ENCODE assay signal across 8 mouse cellular contexts in genomic region chr3:37398661-37399395, GRCm38 (mm10). TPM values are rescaled to one million over a fixed set of nuclear protein-coding genes. Genes with fewer than 3 reads are reported as not detected.
DNase-seq lines count a peak whose midpoint lies in the region; ATAC-seq lines count a peak whose summit lies in the region.

No protein-coding gene starts in this region.

- H3K9ac ChIP-seq in lung, embryonic 16.5 days (ENCODE audit: low read length), result no peak overlapping the region

- peaks cover 10% of the 10 kb centered on the region for H3K4me1 ChIP-seq in lung, embryonic 16.5 days (replicated peaks; ENCODE audit: control insufficient read depth, insufficient read depth, low read length)

- H3K4me2 ChIP-seq in lung, embryonic 16.5 days (ENCODE audit: low read depth, low read length), result no peak overlapping the region

- no peaks in the 10 kb centered on the region for H3K9me3 ChIP-seq in lung, embryonic 16.5 days (ENCODE audit: control insufficient read depth, low read length)

- DNase-seq in cerebellum, adult 8-10 months, result no peak
- DNase-seq in urinary bladder, postnatal 25 days (ENCODE audit: low spot score), result peak; percentile 29
- no peak for DNase-seq in urinary bladder, postnatal 10 days (ENCODE audit: low spot score)
- DNase-seq in layer of hippocampus, adult 18-20 months (ENCODE audit: low spot score in 2 of 2), result no peak
- no peak for DNase-seq in adrenal gland, postnatal 25 days
- DNase-seq in embryo, embryonic 11 days, result no peak

- H3K36me3 ChIP-seq in lung, embryonic 16.5 days (ENCODE audit: control insufficient read depth, insufficient read depth, low read length), result no peaks in the 10 kb centered on the region

- 56% methylated on average over 7 of the region's 7 CpGs for WGBS in lung, embryonic 16.5 days

- no peaks in the 10 kb centered on the region for H3K27me3 ChIP-seq in lung, embryonic 16.5 days (ENCODE audit: control insufficient read depth, insufficient read depth, low read depth, low read length)

- H3K27ac ChIP-seq in lung, embryonic 16.5 days (ENCODE audit: low read length), result peak overlapping the region; percentile 64

- ATAC-seq in cerebellum, adult (ENCODE audit: insufficient number of reproducible peaks, low FRiP score, low TSS enrichment), result 0 out of 2 replicates have a peak, but pooled peaks have one; percentile 5
- ATAC-seq in lung, embryonic 16.5 days (ENCODE audit: low read depth), result peak; percentile 92

- no peak overlapping the region for H3K4me3 ChIP-seq in lung, embryonic 16.5 days (ENCODE audit: low read length)

RNA-seq across cellular contexts. Expression of gene Spata5, which starts 20.9 kb away (rescaled TPM):
- polyA plus RNA-seq in lung, embryonic 16.5 days (2015; fragmentation: Nextera tagmentation; extraction: Ambion mirVana), result 29.8 and 31.3 TPM in 2 replicates
- total RNA-seq in layer of hippocampus, adult 18-20 months (2021), result 10 to 100 TPM; 26.8 to 31.0 TPM
- 33.9 and 35.6 TPM in 2 replicates for total RNA-seq in adrenal gland, postnatal 25 days (2021)

RNA-seq across cellular contexts. Expression of gene Nudt6, which starts 21.2 kb away (rescaled TPM):
- polyA plus RNA-seq in lung, embryonic 16.5 days (2015; fragmentation: Nextera tagmentation; extraction: Ambion mirVana), result 5.1 and 5.2 TPM in 2 replicates
- total RNA-seq in layer of hippocampus, adult 18-20 months (2021), result 1 to 10 TPM; 4.7 to 7.1 TPM
- total RNA-seq in adrenal gland, postnatal 25 days (2021), result 22.1 and 33.3 TPM in 2 replicates

RNA-seq across cellular contexts. Expression of gene Fgf2, which starts 50.7 kb away (rescaled TPM):
- polyA plus RNA-seq in lung, embryonic 16.5 days (2015; fragmentation: Nextera tagmentation; extraction: Ambion mirVana), result 2.8 and 3.1 TPM in 2 replicates
- total RNA-seq in layer of hippocampus, adult 18-20 months (2021), result 10 to 100 TPM in 1 of 2 experiments, 1 to 10 TPM in 1; 8.4 to 11.4 TPM
- total RNA-seq in adrenal gland, postnatal 25 days (2021), result 1.4 and 2.5 TPM in 2 replicates
